Mouse (Mus musculus) urinary bladder, postnatal 36 days (tissue): Measurements from ENCODE around the gene Igsf21.

Source experiments
- DNase-seq, 2 experiments: peaks; one replicate each; pipeline ENCODE4 v3.0.0; 2022; ENCODE audit warnings: low spot score in 2 of 2, mixed read lengths in 1 of 2

Gene Igsf21

GRCm38 (mm10) chr4:140246180-140247005 is at the start of gene Igsf21:
Gene Igsf21, minus strand, starts transcription at chr4:140246784.
- DNase-seq = no peak

GRCm38 (mm10) chr4:140285726-140286316 is 39.2 kb upstream of the Igsf21 start:
- no peak for DNase-seq

GRCm38 (mm10) chr4:140283398-140283797 is 36.8 kb upstream of the Igsf21 start:
- peak; percentile 3 to 29 for DNase-seq

- DNase-seq = no peak
Observed at GRCm38 (mm10) chr4:140278269-140278668, 31.7 kb upstream of the Igsf21 start.

GRCm38 (mm10) chr4:140271913-140272312 is 25.3 kb upstream of the Igsf21 start:
- no peak for DNase-seq

GRCm38 (mm10) chr4:140270451-140270850 is 23.9 kb upstream of the Igsf21 start:
- no peak for DNase-seq

- no peak for DNase-seq
Observed at GRCm38 (mm10) chr4:140269184-140269840, 22.7 kb upstream of the Igsf21 start.

- DNase-seq = no peak
Observed at GRCm38 (mm10) chr4:140267835-140268234, 21.3 kb upstream of the Igsf21 start.

- DNase-seq = no peak
Observed at GRCm38 (mm10) chr4:140267086-140267485, 20.5 kb upstream of the Igsf21 start.

- peak; percentile 7 to 25 for DNase-seq
Observed at GRCm38 (mm10) chr4:140258968-140259367, 12.4 kb upstream of the Igsf21 start.

- no peak for DNase-seq
Observed at GRCm38 (mm10) chr4:140252369-140252768, 5.8 kb upstream of the Igsf21 start.

GRCm38 (mm10) chr4:140249011-140249744 is 2.6 kb upstream of the Igsf21 start:
- DNase-seq = peak; percentile 11 to 13

GRCm38 (mm10) chr4:140248396-140248795 is 1.8 kb upstream of the Igsf21 start:
- DNase-seq = no peak

GRCm38 (mm10) chr4:140247006-140248003 is 721 bp upstream of the Igsf21 start:
- no peak for DNase-seq

GRCm38 (mm10) chr4:140245286-140246179 is 1.1 kb downstream of the Igsf21 start:
- no peak for DNase-seq

- no peak for DNase-seq
Observed at GRCm38 (mm10) chr4:140244835-140245234, 1.7 kb downstream of the Igsf21 start.

- DNase-seq = no peak
Observed at GRCm38 (mm10) chr4:140244161-140244813, 2.3 kb downstream of the Igsf21 start.

- DNase-seq = no peak
Observed at GRCm38 (mm10) chr4:140243231-140243630, 3.4 kb downstream of the Igsf21 start.

- DNase-seq = no peak
Observed at GRCm38 (mm10) chr4:140242291-140242690, 4.3 kb downstream of the Igsf21 start.
